Mouse (Mus musculus): Measurements from ENCODE around the gene Igsf11. TPM values are rescaled to one million over a fixed set of nuclear protein-coding genes. Genes with fewer than 3 reads are reported as not detected.

The Igsf11 gene
- polyA plus RNA-seq, 1 experiment from 2014 or later, result 2.0 TPM

- H3K4me3 ChIP-seq (ENCODE audit: low read length), result no peak overlapping the region
- no peak overlapping the region for H3K9ac ChIP-seq (ENCODE audit: low read depth, low read length)
- H3K36me3 ChIP-seq (ENCODE audit: control insufficient read depth, insufficient read depth, low read length), result no peaks in the 10 kb centered on the region
- no peaks in the 10 kb centered on the region for H3K27me3 ChIP-seq (ENCODE audit: control insufficient read depth, insufficient read depth, low read length)
- H3K4me1 ChIP-seq (ENCODE audit: control insufficient read depth, insufficient read depth, low read length), result no peaks in the 10 kb centered on the region
- no peaks in the 10 kb centered on the region for H3K9me3 ChIP-seq (ENCODE audit: control insufficient read depth, low read length)
- no peak overlapping the region for H3K4me2 ChIP-seq (replicated peaks; ENCODE audit: low read depth, low read length)
- H3K27ac ChIP-seq (ENCODE audit: low read depth, low read length), result no peak overlapping the region
- ATAC-seq (ENCODE audit: low FRiP score, low TSS enrichment), result no peak
- WGBS, result 61% methylated on average over 5 of the region's 5 CpGs
These were observed 173.1 kb downstream of the Igsf11 start for GRCm38 (mm10) chr16:39065576-39065975.

GRCm38 (mm10) chr16:39071431-39071830, 179.0 kb downstream of the Igsf11 start:
- H3K9me3 ChIP-seq (ENCODE audit: control insufficient read depth, low read length), result no peaks in the 10 kb centered on the region
- no peaks in the 10 kb centered on the region for H3K4me1 ChIP-seq (ENCODE audit: control insufficient read depth, insufficient read depth, low read length)
- no peak overlapping the region for H3K27ac ChIP-seq (ENCODE audit: low read depth, low read length)
- H3K27me3 ChIP-seq (ENCODE audit: control insufficient read depth, insufficient read depth, low read length), result no peaks in the 10 kb centered on the region
- H3K9ac ChIP-seq (ENCODE audit: low read depth, low read length), result no peak overlapping the region
- 52% methylated on average over 3 of the region's 3 CpGs for WGBS
- H3K4me2 ChIP-seq (replicated peaks; ENCODE audit: low read depth, low read length), result no peak overlapping the region
- no peaks in the 10 kb centered on the region for H3K36me3 ChIP-seq (ENCODE audit: control insufficient read depth, insufficient read depth, low read length)
- H3K4me3 ChIP-seq (ENCODE audit: low read length), result no peak overlapping the region
- ATAC-seq (ENCODE audit: low FRiP score, low TSS enrichment), result no peak

Other genes with a start within 250 kb of the Igsf11 start
- gene Arhgap31, start 179.4 kb upstream of the Igsf11 start, polyA plus RNA-seq (2014; fragmentation: Nextera tagmentation; extraction: Ambion mirVana), result 7.3 and 10.0 TPM in 2 replicates
- gene B4galt4, start 150.4 kb upstream of the Igsf11 start, polyA plus RNA-seq (2014; fragmentation: Nextera tagmentation; extraction: Ambion mirVana), result 24.5 and 32.7 TPM in 2 replicates
- 1.6 and 2.2 TPM in 2 replicates for gene Upk1b, start 92.3 kb upstream of the Igsf11 start, polyA plus RNA-seq (2014; fragmentation: Nextera tagmentation; extraction: Ambion mirVana)
- not detected in 2 replicates for gene 4930435E12Rik, start 63.9 kb upstream of the Igsf11 start, polyA plus RNA-seq (2014; fragmentation: Nextera tagmentation; extraction: Ambion mirVana)